Comparison of ENCODE assay signal across 10 mouse cellular contexts in genomic region chr10:70506499-70507168, GRCm38 (mm10).
A peak's percentile ranks its signal among the peaks of the same experiment; 100 is the strongest.
DNase-seq lines count a peak whose midpoint lies in the region; ATAC-seq and TF ChIP-seq lines count a peak whose summit lies in the region.
"Had no signal": no experiment of that assay in that cellular context is flagged by ENCODE, and none has a peak within 500 bp of the region (broad histone marks: within the 10 kb centered on the region; RNA-seq: fewer than 3 reads in every experiment).

No protein-coding gene starts in this region.

- no peak overlapping the region for H3K4me2 ChIP-seq in kidney, embryonic 14.5 days (replicated peaks; ENCODE audit: low read depth, low read length)
- H3K4me2 ChIP-seq: heart, embryonic 15.5 days; stomach, embryonic 15.5 days had no signal

- H3K4me3 ChIP-seq in kidney, embryonic 14.5 days (ENCODE audit: low read length), result no peak overlapping the region
- peak overlapping the region; percentile 9; the same call in 1 of the 2 replicates for H3K4me3 ChIP-seq in ES-Bruce4 (ENCODE audit: low read depth, low read length)
- H3K4me3 ChIP-seq: heart, embryonic 15.5 days; myocyte; stomach, embryonic 15.5 days had no signal

- no peak overlapping the region for H3K27ac ChIP-seq in kidney, embryonic 14.5 days (ENCODE audit: low read depth, low read length)
- no peak overlapping the region for H3K27ac ChIP-seq in ES-Bruce4 (ENCODE audit: insufficient read depth, low read length)
- H3K27ac ChIP-seq: heart, embryonic 15.5 days; stomach, embryonic 15.5 days had no signal

- H3K4me1 ChIP-seq in kidney, embryonic 14.5 days (ENCODE audit: control insufficient read depth, insufficient read depth, low read length), result no peaks in the 10 kb centered on the region
- H3K4me1 ChIP-seq in ES-Bruce4 (ENCODE audit: control insufficient read depth, insufficient read depth, low read length), result no peaks in the 10 kb centered on the region
- H3K4me1 ChIP-seq: stomach, embryonic 15.5 days had no signal

- ATAC-seq in kidney, embryonic 14.5 days (ENCODE audit: low FRiP score, low TSS enrichment), result no peak

- TF ChIP-seq CTCF in ES-Bruce4 (IDR thresholded peaks at IDR 0.05; ENCODE audit: low read depth, low read length), result peak; percentile 42

- no peak for TF ChIP-seq POLR2A in ES-Bruce4 (IDR thresholded peaks at IDR 0.05; ENCODE audit: insufficient read depth, low read length)

- H3K27me3 ChIP-seq in kidney, embryonic 14.5 days (ENCODE audit: control insufficient read depth, insufficient read depth, low read length), result no peaks in the 10 kb centered on the region
- no peaks in the 10 kb centered on the region for H3K27me3 ChIP-seq in ES-Bruce4 (ENCODE audit: control insufficient read depth, insufficient read depth, low read length, poor library complexity, severe bottlenecking)
- H3K27me3 ChIP-seq: heart, embryonic 15.5 days; stomach, embryonic 15.5 days had no signal

- DNase-seq in kidney, adult 18-20 months, result peak; percentile 33
- DNase-seq in NIH3T3 (ENCODE audit: low read depth), result peak; percentile 29
- DNase-seq in cerebellum, postnatal 25 days, result peak; percentile 55 to 67
- DNase-seq in left cerebral cortex, adult 11 months (ENCODE audit: low spot score), result no peak
- no peak for DNase-seq in layer of hippocampus, postnatal 36 days

- H3K36me3 ChIP-seq in kidney, embryonic 14.5 days (ENCODE audit: control insufficient read depth, insufficient read depth, low read length), result no peaks in the 10 kb centered on the region
- H3K36me3 ChIP-seq in ES-Bruce4 (ENCODE audit: control insufficient read depth, insufficient read depth, low read length, poor library complexity, severe bottlenecking), result no peaks in the 10 kb centered on the region
- H3K36me3 ChIP-seq: heart, embryonic 15.5 days; stomach, embryonic 15.5 days had no signal

- TF ChIP-seq EP300 in ES-Bruce4 (IDR thresholded peaks at IDR 0.05; ENCODE audit: insufficient read depth, low read depth, low read length), result no peak

- no peak overlapping the region for H3K9ac ChIP-seq in kidney, embryonic 14.5 days (ENCODE audit: low read depth, low read length)
- H3K9ac ChIP-seq in ES-Bruce4 (ENCODE audit: low read depth, poor library complexity, severe bottlenecking), result no peak overlapping the region
- H3K9ac ChIP-seq: heart, embryonic 15.5 days; stomach, embryonic 15.5 days had no signal

- no peaks in the 10 kb centered on the region for H3K9me3 ChIP-seq in kidney, embryonic 14.5 days (ENCODE audit: control insufficient read depth, low read length)
- H3K9me3 ChIP-seq in ES-Bruce4 (replicated peaks; ENCODE audit: control insufficient read depth, insufficient read depth, low read length, poor library complexity, severe bottlenecking), result 0 out of 2 replicates have a peak, but pooled peaks cover 3% of the 10 kb centered on the region
- H3K9me3 ChIP-seq: heart, embryonic 15.5 days; stomach, embryonic 15.5 days had no signal

- 57% methylated on average over 15 of the region's 15 CpGs for WGBS in kidney, embryonic 14.5 days

Comparison
In these comparisons a context has a peak if more than half of its experiments do, and no peak if none do; other contexts are left out.
1. DNase-seq: peak in kidney, adult 18-20 months (single experiment), NIH3T3 (single experiment) and cerebellum, postnatal 25 days (2 of 2); none in left cerebral cortex, adult 11 months (single experiment) and layer of hippocampus, postnatal 36 days (0 of 2).